Mouse (Mus musculus) olfactory bulb, adult 2 months (tissue): Measurements from ENCODE around the gene Syce3.

Source experiments
- CTCF ChIP-seq: fragments of 200-500 bp; IDR thresholded peaks from 2 replicates; pipeline ENCODE4 v1.5.1; 2012; ENCODE audit warnings: low read depth, mild to moderate bottlenecking, low read length, moderate library complexity; ENCODE audit not compliant: insufficient read depth
- POLR2A ChIP-seq: fragments of 200-500 bp; IDR thresholded peaks from 2 replicates; pipeline ENCODE4 v1.6.1; 2012; ENCODE audit warnings: mild to moderate bottlenecking, low read depth, low read length, moderate library complexity; ENCODE audit not compliant: insufficient read depth

- TF ChIP-seq CTCF (no peak), POLR2A (no peak)
These were observed 34.3 kb downstream of the Syce3 start for GRCm38 (mm10) chr15:89376040-89376439.
